Mouse (Mus musculus) MEL (cell line): ENCODE data around the gene Skp2.

Experiments used
- CTCF ChIP-seq, 3 experiments: IDR thresholded peaks in 2 of 3; conservative IDR thresholded peaks in 1 of 3; 2 replicates each; pipeline ENCODE4 v1.5.1; 2011 to 2012; ENCODE audit warnings: low read length in 3 of 3, low read depth in 2 of 3, mild to moderate bottlenecking in 2 of 3, improper control_type of control experiment in 1 of 3, inconsistent platforms in 1 of 3, mixed read lengths in 1 of 3, moderate library complexity in 1 of 3; ENCODE audit not compliant: control insufficient read depth in 1 of 3, insufficient read depth in 1 of 3, poor library complexity in 1 of 3, severe bottlenecking in 1 of 3
- EP300 ChIP-seq, 2 experiments: IDR thresholded peaks; 2 replicates each; pipeline ENCODE4 v1.6.1; 2011; ENCODE audit warnings: improper control_type of control experiment in 2 of 2, low read length in 2 of 2, low read depth in 1 of 2, mild to moderate bottlenecking in 1 of 2
- MYC ChIP-seq: IDR thresholded peaks from 2 replicates; pipeline ENCODE4 v1.6.1; 2011; ENCODE audit warnings: low read depth, mild to moderate bottlenecking, low read length, improper control_type of control experiment, moderate library complexity
- POLR2AphosphoS5 ChIP-seq: IDR thresholded peaks from 2 replicates; pipeline ENCODE4 v1.6.1; 2012; ENCODE audit warnings: low read depth, borderline replicate concordance, mild to moderate bottlenecking, inconsistent platforms, low read length, moderate library complexity, mixed read lengths

GRCm38 (mm10) chr15:9078481-9079300 is 76.5 kb downstream of the Skp2 start:
- TF ChIP-seq POLR2AphosphoS5 (no peak), CTCF (IDR thresholded peaks at IDR 0.05 in 2 of 3, conservative IDR thresholded peaks at IDR 0.05 in 1 of 3; ENCODE audit: control insufficient read depth in 1 of 3, insufficient read depth in 1 of 3, low read depth in 2 of 3, low read length in 3 of 3, poor library complexity in 1 of 3, severe bottlenecking in 1 of 3) (no peak), MYC (peak; percentile 57; the same call in 1 of the 2 replicates), EP300 (IDR thresholded peaks at IDR 0.05; ENCODE audit: low read depth in 1 of 2, low read length in 2 of 2) (peak; percentile 70 to 81)
